Mouse (Mus musculus) liver, embryonic 16.5 days (tissue): ENCODE results near the gene Accs. TPM values are rescaled to one million over a fixed set of nuclear protein-coding genes. Genes with fewer than 3 reads are reported as not detected.

Experiments
- ATAC-seq: fragments of 200-750 bp; cut with Nextera tagmentation; 2 replicates; pipeline ENCODE4 v1.8.0; 2017; ENCODE audit warnings: low read depth, mild to moderate bottlenecking, moderate number of reproducible peaks, moderate library complexity
- H3K27ac ChIP-seq: fragments of 300-500 bp; sonication (generic); 2 replicates; pipeline ENCODE4 v1.5.1; 2014; ENCODE audit warnings: mild to moderate bottlenecking, low read length
- H3K27me3 ChIP-seq: fragments of 300-500 bp; sonication (generic); 2 replicates; pipeline ENCODE4 v1.6.1; 2014; ENCODE audit warnings: low read depth, low read length, mixed read lengths; ENCODE audit not compliant: control insufficient read depth, insufficient read depth
- H3K36me3 ChIP-seq: fragments of 300-500 bp; sonication (generic); 2 replicates; pipeline ENCODE4 v1.6.1; 2014; ENCODE audit warnings: mild to moderate bottlenecking; ENCODE audit not compliant: control insufficient read depth, insufficient read depth
- H3K4me1 ChIP-seq: fragments of 300-500 bp; sonication (generic); 2 replicates; pipeline ENCODE4 v1.6.1; 2014; ENCODE audit warnings: low read depth, low read length, mixed read lengths; ENCODE audit not compliant: control insufficient read depth
- H3K4me2 ChIP-seq: fragments of 300-500 bp; sonication (generic); 2 replicates; pipeline ENCODE4 v1.6.1; 2014; ENCODE audit warnings: low read depth, low read length, mixed read lengths
- H3K4me3 ChIP-seq: fragments of 300-500 bp; sonication (generic); 2 replicates; pipeline ENCODE4 v1.5.1; 2014; ENCODE audit warnings: low read depth, mild to moderate bottlenecking, low read length
- H3K9ac ChIP-seq: fragments of 300-500 bp; sonication (generic); 2 replicates; pipeline ENCODE4 v1.6.1; 2014; ENCODE audit warnings: low read depth, low read length
- H3K9me3 ChIP-seq: fragments of 300-500 bp; sonication (generic); replicated peaks from 2 replicates; pipeline ENCODE4 v1.6.1; 2016; ENCODE audit warnings: low read length; ENCODE audit not compliant: control insufficient read depth
- WGBS: fragments of 180-500 bp; shearing (Covaris S2); extraction: QIAGEN DNeasy Blood & Tissue Kit; methylation state at CpG from one replicate; pipeline ENCODE4 v1.1.7; 2014; ENCODE audit not compliant: insufficient replicate concordance; 5-methylcytosine and 5-hydroxymethylcytosine counted together
- polyA plus RNA-seq: library from polyadenylated mRNA; unstranded; fragments of >200 nt; fragmentation: Nextera tagmentation; extraction: Ambion mirVana; gene quantifications from 2 replicates; pipeline ENCODE4 v1.2.1, GENCODE M21; 2015

The Accs gene
- polyA plus RNA-seq, 1 experiment from 2014 or later: 1.4 TPM

- no peaks in the 10 kb centered on the region for H3K9me3 ChIP-seq
- no peaks in the 10 kb centered on the region; the same call in 1 of the 2 replicates for H3K4me1 ChIP-seq
- H3K4me3 ChIP-seq: no peak overlapping the region
- H3K4me2 ChIP-seq: no peak overlapping the region
- H3K27ac ChIP-seq: peak overlapping the region; percentile 53
- H3K36me3 ChIP-seq: no peaks in the 10 kb centered on the region
- no peak overlapping the region for H3K9ac ChIP-seq
- 39% methylated on average over 13 of the region's 13 CpGs for WGBS
- ATAC-seq: peak; percentile 90
- H3K27me3 ChIP-seq: no peaks in the 10 kb centered on the region
Measured at GRCm38 (mm10) chr2:93791516-93792499, 57.9 kb downstream of the Accs start.

GRCm38 (mm10) chr2:93790798-93791345, 58.9 kb downstream of the Accs start:
- no peaks in the 10 kb centered on the region for H3K27me3 ChIP-seq
- no peaks in the 10 kb centered on the region for H3K9me3 ChIP-seq
- no peak overlapping the region for H3K4me2 ChIP-seq
- no peaks in the 10 kb centered on the region for H3K36me3 ChIP-seq
- 64% methylated on average over 4 of the region's 4 CpGs for WGBS
- H3K9ac ChIP-seq: no peak overlapping the region
- ATAC-seq: no peak
- H3K4me1 ChIP-seq: no peaks in the 10 kb centered on the region; the same call in 1 of the 2 replicates
- H3K4me3 ChIP-seq: no peak overlapping the region
- peak overlapping the region; percentile 18; the same call in 1 of the 2 replicates for H3K27ac ChIP-seq

- no peak overlapping the region for H3K9ac ChIP-seq
- no peak overlapping the region for H3K27ac ChIP-seq
- no peaks in the 10 kb centered on the region for H3K9me3 ChIP-seq
- no peak overlapping the region for H3K4me3 ChIP-seq
- WGBS: 79% methylated on average over 5 of the region's 5 CpGs
- H3K27me3 ChIP-seq: no peaks in the 10 kb centered on the region
- H3K4me1 ChIP-seq: no peaks in the 10 kb centered on the region; the same call in 1 of the 2 replicates
- no peak for ATAC-seq
- no peaks in the 10 kb centered on the region for H3K36me3 ChIP-seq
- no peak overlapping the region for H3K4me2 ChIP-seq
Measured at GRCm38 (mm10) chr2:93788557-93788956, 61.2 kb downstream of the Accs start.

- H3K4me1 ChIP-seq: no peaks in the 10 kb centered on the region
- WGBS: 52% methylated on average over 4 of the region's 4 CpGs
- no peak overlapping the region for H3K4me2 ChIP-seq
- H3K9ac ChIP-seq: no peak overlapping the region
- H3K36me3 ChIP-seq: no peaks in the 10 kb centered on the region
- no peaks in the 10 kb centered on the region for H3K9me3 ChIP-seq
- H3K27me3 ChIP-seq: no peaks in the 10 kb centered on the region
- H3K27ac ChIP-seq: no peak overlapping the region
- no peak for ATAC-seq
- H3K4me3 ChIP-seq: no peak overlapping the region
Measured at GRCm38 (mm10) chr2:93786175-93786574, 63.6 kb downstream of the Accs start.

- 70% methylated on average over 2 of the region's 2 CpGs for WGBS
- Histone ChIP-seq H3K27me3 (no peaks in the 10 kb centered on the region), H3K4me2 (no peak overlapping the region), H3K36me3 (no peaks in the 10 kb centered on the region), H3K9me3 (no peaks in the 10 kb centered on the region), H3K4me1 (no peaks in the 10 kb centered on the region), H3K4me3 (no peak overlapping the region), H3K9ac (no peak overlapping the region), H3K27ac (no peak overlapping the region)
- no peak for ATAC-seq
Measured at GRCm38 (mm10) chr2:93785432-93785798, 64.3 kb downstream of the Accs start.

- no peaks in the 10 kb centered on the region for H3K27me3 ChIP-seq
- no peak overlapping the region for H3K27ac ChIP-seq
- H3K4me3 ChIP-seq: no peak overlapping the region
- no peaks in the 10 kb centered on the region for H3K4me1 ChIP-seq
- no peaks in the 10 kb centered on the region for H3K36me3 ChIP-seq
- no peak for ATAC-seq
- H3K9me3 ChIP-seq: no peaks in the 10 kb centered on the region
- no peak overlapping the region for H3K4me2 ChIP-seq
- WGBS: 61% methylated on average over 12 of the region's 12 CpGs
- no peak overlapping the region for H3K9ac ChIP-seq
Measured at GRCm38 (mm10) chr2:93784721-93785431, 64.9 kb downstream of the Accs start.

GRCm38 (mm10) chr2:93783926-93784539, 65.7 kb downstream of the Accs start:
- H3K4me2 ChIP-seq: no peak overlapping the region
- no peaks in the 10 kb centered on the region for H3K9me3 ChIP-seq
- H3K27me3 ChIP-seq: no peaks in the 10 kb centered on the region
- H3K9ac ChIP-seq: no peak overlapping the region
- no peaks in the 10 kb centered on the region for H3K36me3 ChIP-seq
- H3K4me3 ChIP-seq: no peak overlapping the region
- H3K4me1 ChIP-seq: no peaks in the 10 kb centered on the region
- no peak overlapping the region for H3K27ac ChIP-seq
- ATAC-seq: no peak
- 62% methylated on average over 9 of the region's 9 CpGs for WGBS
